Comparison of ENCODE assay signal across 8 mouse cellular contexts in genomic region chr7:28961584-28961926, GRCm38 (mm10). TPM values are rescaled to one million over a fixed set of nuclear protein-coding genes. Genes with fewer than 3 reads are reported as not detected.
A peak's percentile ranks its signal among the peaks of the same experiment; 100 is the strongest.
DNase-seq lines count a peak whose midpoint lies in the region; ATAC-seq and TF ChIP-seq lines count a peak whose summit lies in the region.

No protein-coding gene starts in this region.

- WGBS in heart, postnatal 0 days, result under 1% methylated on average over 7 of the region's 7 CpGs
- whole genome bisulfite sequencing in hindbrain, embryonic 11.5 days, result 0% methylated on average over 7 of the region's 7 CpGs
- WGBS in midbrain, embryonic 11.5 days, result 0% methylated on average over 7 of the region's 7 CpGs

- peak overlapping the region; percentile 89 for H3K27ac ChIP-seq in heart, postnatal 0 days (ENCODE audit: low read depth)
- peak overlapping the region; percentile 80 for H3K27ac ChIP-seq in hindbrain, embryonic 11.5 days (ENCODE audit: low read depth, low read length)
- H3K27ac ChIP-seq in midbrain, embryonic 11.5 days (ENCODE audit: low read depth, low read length), result peak overlapping the region; percentile 15

- no peak for TF ChIP-seq EP300 in heart, postnatal 0 days (IDR thresholded peaks at IDR 0.05; ENCODE audit: low read depth)

- ATAC-seq in heart, postnatal 0 days (ENCODE audit: insufficient read depth, low read depth), result no peak
- no peak for ATAC-seq in hindbrain, embryonic 11.5 days (ENCODE audit: low FRiP score)
- no peak for ATAC-seq in midbrain, embryonic 11.5 days (ENCODE audit: low FRiP score)

- H3K4me3 ChIP-seq in heart, postnatal 0 days (ENCODE audit: low read depth, low read length), result peak overlapping the region; percentile 89
- peak overlapping the region; percentile 96 for H3K4me3 ChIP-seq in hindbrain, embryonic 11.5 days (ENCODE audit: low read depth, low read length)
- peak overlapping the region; percentile 99 for H3K4me3 ChIP-seq in midbrain, embryonic 11.5 days (ENCODE audit: low read depth, low read length)

- intact Hi-C loops in heart, postnatal 36 days (cut with DNase I), result loop anchor here (2.0 to 5.0 kb wide), 4 partner anchors 17 to 164 kb away; no protein-coding TSS in a partner anchor

- H3K4me1 ChIP-seq in heart, postnatal 0 days (ENCODE audit: control insufficient read depth, insufficient read depth), result peaks cover 40% of the 10 kb centered on the region
- H3K4me1 ChIP-seq in hindbrain, embryonic 11.5 days (replicated peaks; ENCODE audit: control insufficient read depth, insufficient read depth, low read length), result peaks cover 9% of the 10 kb centered on the region; the same call in 1 of the 2 replicates
- H3K4me1 ChIP-seq in midbrain, embryonic 11.5 days (ENCODE audit: control insufficient read depth, insufficient read depth, low read length), result peaks cover 28% of the 10 kb centered on the region

- no peak for DNase-seq in heart, postnatal 0 days (ENCODE audit: low spot score)
- no peak for DNase-seq in heart, postnatal 36 days
- DNase-seq in R1 (ENCODE audit: low read depth, low spot score), result peak; percentile 56
- no peak for DNase-seq in hindbrain, embryonic 11.5 days (ENCODE audit: low spot score)
- DNase-seq in midbrain, embryonic 11.5 days (ENCODE audit: low spot score, missing footprints), result peak; percentile 91
- DNase-seq in urinary bladder, adult 2 months (ENCODE audit: low spot score), result no peak
- DNase-seq in MN1 (ENCODE audit: low spot score), result no peak
- DNase-seq in cerebellum, adult 11 months, result no peak

- H3K4me2 ChIP-seq in heart, postnatal 0 days (ENCODE audit: low read depth, low read length), result peak overlapping the region; percentile 94
- peak overlapping the region; percentile 74 for H3K4me2 ChIP-seq in hindbrain, embryonic 11.5 days (replicated peaks; ENCODE audit: low read depth, low read length)
- H3K4me2 ChIP-seq in midbrain, embryonic 11.5 days, result peak overlapping the region; percentile 65

- TF ChIP-seq CTCF in heart, postnatal 0 days (IDR thresholded peaks at IDR 0.05; ENCODE audit: low read depth), result no peak

- H3K9me3 ChIP-seq in heart, postnatal 0 days (replicated peaks; ENCODE audit: control insufficient read depth, low read length), result no peaks in the 10 kb centered on the region
- no peaks in the 10 kb centered on the region for H3K9me3 ChIP-seq in hindbrain, embryonic 11.5 days (ENCODE audit: control insufficient read depth, low read length)
- H3K9me3 ChIP-seq in midbrain, embryonic 11.5 days (ENCODE audit: control insufficient read depth, low read length), result no peaks in the 10 kb centered on the region

- no peaks in the 10 kb centered on the region for H3K36me3 ChIP-seq in heart, postnatal 0 days (replicated peaks; ENCODE audit: control insufficient read depth, insufficient read depth, low read length)
- H3K36me3 ChIP-seq in hindbrain, embryonic 11.5 days (ENCODE audit: control insufficient read depth, insufficient read depth, low read length), result no peaks in the 10 kb centered on the region
- H3K36me3 ChIP-seq in midbrain, embryonic 11.5 days (ENCODE audit: control insufficient read depth, insufficient read depth, low read length), result no peaks in the 10 kb centered on the region

- no peaks in the 10 kb centered on the region for H3K27me3 ChIP-seq in heart, postnatal 0 days (ENCODE audit: control insufficient read depth, insufficient read depth, low read length)
- H3K27me3 ChIP-seq in hindbrain, embryonic 11.5 days (ENCODE audit: control insufficient read depth, insufficient read depth, low read length), result no peaks in the 10 kb centered on the region
- no peaks in the 10 kb centered on the region for H3K27me3 ChIP-seq in midbrain, embryonic 11.5 days (ENCODE audit: control insufficient read depth, insufficient read depth, low read length)

- peak overlapping the region; percentile 93 for H3K9ac ChIP-seq in heart, postnatal 0 days (replicated peaks; ENCODE audit: low read depth, low read length)
- peak overlapping the region; percentile 93 for H3K9ac ChIP-seq in hindbrain, embryonic 11.5 days (ENCODE audit: low read depth, low read length)
- peak overlapping the region; percentile 85 for H3K9ac ChIP-seq in midbrain, embryonic 11.5 days (ENCODE audit: low read length)

RNA-seq across cellular contexts. Expression of gene Actn4, which starts 0.6 kb away (rescaled TPM):
- total RNA-seq in heart, postnatal 0 days (2014; rRNA removed; ENCODE audit: low replicate concordance), result 120 and 139 TPM in 2 replicates
- 135 and 171 TPM in 2 replicates for polyA plus RNA-seq in heart, postnatal 0 days (2015; fragmentation: Nextera tagmentation; extraction: Ambion mirVana)
- 10 to 100 TPM; 69.4 to 81.8 TPM for total RNA-seq in heart, postnatal 36 days (2021)
- polyA plus RNA-seq in hindbrain, embryonic 11.5 days (2014; fragmentation: Nextera tagmentation; extraction: Ambion mirVana), result 134 and 157 TPM in 2 replicates
- 141 and 144 TPM in 2 replicates for polyA plus RNA-seq in midbrain, embryonic 11.5 days (2014; fragmentation: Nextera tagmentation; extraction: Ambion mirVana)
- polyA plus RNA-seq in urinary bladder, adult 2 months (2012; rRNA removed), result 285 and 345 TPM in 2 replicates

RNA-seq across cellular contexts. Expression of gene Eif3k, which starts 20.1 kb away (rescaled TPM):
- 366 and 476 TPM in 2 replicates for total RNA-seq in heart, postnatal 0 days (2014; rRNA removed; ENCODE audit: low replicate concordance)
- polyA plus RNA-seq in heart, postnatal 0 days (2015; fragmentation: Nextera tagmentation; extraction: Ambion mirVana), result 261 and 264 TPM in 2 replicates
- 100 to 1,000 TPM; 159 to 163 TPM for total RNA-seq in heart, postnatal 36 days (2021)
- polyA plus RNA-seq in hindbrain, embryonic 11.5 days (2014; fragmentation: Nextera tagmentation; extraction: Ambion mirVana), result 389 and 409 TPM in 2 replicates
- 392 and 400 TPM in 2 replicates for polyA plus RNA-seq in midbrain, embryonic 11.5 days (2014; fragmentation: Nextera tagmentation; extraction: Ambion mirVana)
- polyA plus RNA-seq in urinary bladder, adult 2 months (2012; rRNA removed), result 368 and 380 TPM in 2 replicates

RNA-seq across cellular contexts. Expression of gene Map4k1, which starts 20.3 kb away (rescaled TPM):
- total RNA-seq in heart, postnatal 0 days (2014; rRNA removed; ENCODE audit: low replicate concordance), result 0.15 TPM in 1 of 2 replicates, not detected in the other
- polyA plus RNA-seq in heart, postnatal 0 days (2015; fragmentation: Nextera tagmentation; extraction: Ambion mirVana), result 1.4 and 1.8 TPM in 2 replicates
- under 1 TPM; 0.61 to 0.81 TPM for total RNA-seq in heart, postnatal 36 days (2021)
- 4.3 and 5.0 TPM in 2 replicates for polyA plus RNA-seq in hindbrain, embryonic 11.5 days (2014; fragmentation: Nextera tagmentation; extraction: Ambion mirVana)
- polyA plus RNA-seq in midbrain, embryonic 11.5 days (2014; fragmentation: Nextera tagmentation; extraction: Ambion mirVana), result 4.1 and 5.5 TPM in 2 replicates
- polyA plus RNA-seq in urinary bladder, adult 2 months (2012; rRNA removed), result 3.6 and 3.8 TPM in 2 replicates

Comparison
In these comparisons a context has a peak if more than half of its experiments do, and no peak if none do; other contexts are left out.
1. DNase-seq: peak in R1 (single experiment) and midbrain, embryonic 11.5 days (single experiment); none in heart, postnatal 0 days (single experiment), heart, postnatal 36 days (0 of 2), hindbrain, embryonic 11.5 days (single experiment), urinary bladder, adult 2 months (single experiment), MN1 (single experiment) and cerebellum, adult 11 months (single experiment).
2. H3K27ac ChIP-seq: peak in every context shown above with its lines; median percentile 89 in heart, postnatal 0 days; 80 in hindbrain, embryonic 11.5 days; 15 in midbrain, embryonic 11.5 days.
3. Peak in every context shown above with its lines, with median percentiles within 50 percentile points of each other: H3K4me2 ChIP-seq, H3K4me3 ChIP-seq and H3K9ac ChIP-seq.